ENCODE assay signal across 9 mouse cellular contexts in the genomic region with DNA sequence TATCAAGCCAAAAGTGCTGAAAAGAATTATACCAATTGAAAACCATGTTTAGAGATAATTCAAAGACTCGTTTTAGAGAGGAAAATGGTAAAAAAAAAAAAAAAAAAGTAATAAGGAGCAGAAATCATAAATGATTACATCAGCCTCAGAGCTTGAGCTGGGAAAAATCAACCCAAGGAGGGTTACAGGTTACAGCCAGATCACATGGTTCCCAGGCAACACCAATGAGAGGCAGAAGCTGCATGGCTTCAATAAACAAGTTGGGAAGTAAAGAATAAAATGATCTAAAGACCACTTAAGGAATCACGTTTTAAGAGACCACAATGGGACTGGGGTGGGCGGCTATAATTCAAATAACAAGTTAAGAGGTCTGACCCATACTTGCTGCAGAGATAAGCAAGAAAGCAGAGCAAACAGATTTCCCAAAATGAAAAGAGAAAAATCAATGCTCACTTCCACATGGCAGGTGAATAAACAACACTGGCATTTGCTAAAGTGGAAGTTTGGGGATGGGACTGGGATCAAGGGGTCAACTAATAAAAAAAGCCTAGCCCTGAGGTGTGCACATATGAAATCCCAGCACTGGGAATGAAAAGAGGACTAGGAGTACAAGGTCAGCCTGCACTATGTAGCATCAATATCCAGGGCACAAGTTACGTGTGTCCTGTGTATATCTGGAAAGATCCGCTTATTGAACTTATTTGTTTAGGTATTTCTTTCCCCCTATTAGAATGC. TPM values are rescaled to one million over a fixed set of nuclear protein-coding genes. Genes with fewer than 3 reads are reported as not detected.
DNase-seq lines count a peak whose midpoint lies in the region; ATAC-seq and TF ChIP-seq lines count a peak whose summit lies in the region.
"Had no signal": no experiment of that assay in that cellular context is flagged by ENCODE, and none has a peak within 500 bp of the region (broad histone marks: within the 10 kb centered on the region; RNA-seq: fewer than 3 reads in every experiment).

No protein-coding gene starts in this region.

- no peak overlapping the region for H3K27ac ChIP-seq in lung, embryonic 14.5 days (ENCODE audit: low read depth)
- H3K27ac ChIP-seq in embryonic facial prominence, embryonic 15.5 days (replicated peaks) = no peak overlapping the region
- no peak overlapping the region for H3K27ac ChIP-seq in limb, embryonic 11.5 days (replicated peaks; ENCODE audit: low read depth, low read length)
- H3K27ac ChIP-seq in stomach, embryonic 14.5 days (ENCODE audit: low read length) = no peak overlapping the region

- no peak for TF ChIP-seq CTCF in lung, embryonic 14.5 days (IDR thresholded peaks at IDR 0.05; ENCODE audit: low read depth)

- peaks cover 17% of the 10 kb centered on the region for H3K36me3 ChIP-seq in lung, embryonic 14.5 days (ENCODE audit: insufficient read depth)
- peaks cover 7% of the 10 kb centered on the region for H3K36me3 ChIP-seq in embryonic facial prominence, embryonic 15.5 days
- H3K36me3 ChIP-seq in limb, embryonic 11.5 days (ENCODE audit: control insufficient read depth, insufficient read depth, low read length) = no peaks in the 10 kb centered on the region
- H3K36me3 ChIP-seq in stomach, embryonic 14.5 days (ENCODE audit: control insufficient read depth, insufficient read depth, low read length) = peaks cover 10% of the 10 kb centered on the region

- H3K4me1 ChIP-seq in lung, embryonic 14.5 days (ENCODE audit: insufficient read depth) = 0 out of 2 replicates have a peak, but pooled peaks cover 5% of the 10 kb centered on the region
- peaks cover 8% of the 10 kb centered on the region for H3K4me1 ChIP-seq in embryonic facial prominence, embryonic 15.5 days
- peaks cover 6% of the 10 kb centered on the region for H3K4me1 ChIP-seq in limb, embryonic 11.5 days (ENCODE audit: control insufficient read depth, insufficient read depth, low read length)
- peaks cover 12% of the 10 kb centered on the region for H3K4me1 ChIP-seq in stomach, embryonic 14.5 days (ENCODE audit: control insufficient read depth, insufficient read depth, low read length)

- no peak for ATAC-seq in lung, embryonic 14.5 days (ENCODE audit: insufficient read depth)
- ATAC-seq in embryonic facial prominence, embryonic 15.5 days (ENCODE audit: insufficient number of reproducible peaks, low FRiP score, low TSS enrichment, low read depth) = no peak
- ATAC-seq in limb, embryonic 11.5 days (ENCODE audit: insufficient number of reproducible peaks, low FRiP score, low TSS enrichment, low read depth) = no peak
- no peak for ATAC-seq in stomach, embryonic 14.5 days (ENCODE audit: insufficient number of reproducible peaks, insufficient read depth, low FRiP score, low read depth)
- no peak for ATAC-seq in CD4-positive, CD25-positive, alpha-beta regulatory T cell, adult 4 months

- H3K9ac ChIP-seq in lung, embryonic 14.5 days = peak overlapping the region; percentile 94
- H3K9ac ChIP-seq in embryonic facial prominence, embryonic 15.5 days = peak overlapping the region; percentile 93; the same call in 1 of the 2 replicates
- H3K9ac ChIP-seq in limb, embryonic 11.5 days (ENCODE audit: low read length) = no peak overlapping the region
- no peak overlapping the region; the same call in 1 of the 2 replicates for H3K9ac ChIP-seq in stomach, embryonic 14.5 days (replicated peaks; ENCODE audit: low read depth, low read length)

- 49% methylated on average over 5 of the region's 5 CpGs for WGBS in lung, embryonic 14.5 days
- WGBS in embryonic facial prominence, embryonic 15.5 days = 68% methylated on average over 5 of the region's 5 CpGs
- 80% methylated on average over 5 of the region's 5 CpGs for WGBS in limb, embryonic 11.5 days
- 56% methylated on average over 5 of the region's 5 CpGs for WGBS in stomach, embryonic 14.5 days

- intact Hi-C loops in left cerebral cortex, postnatal 14 days (cut with DNase I) = no loop called here

- no peaks in the 10 kb centered on the region for H3K9me3 ChIP-seq in lung, embryonic 14.5 days (ENCODE audit: low read depth, low read length)
- H3K9me3 ChIP-seq in embryonic facial prominence, embryonic 15.5 days (replicated peaks) = no peaks in the 10 kb centered on the region
- no peaks in the 10 kb centered on the region for H3K9me3 ChIP-seq in limb, embryonic 11.5 days (ENCODE audit: control insufficient read depth, low read length)
- H3K9me3 ChIP-seq in stomach, embryonic 14.5 days (ENCODE audit: control insufficient read depth, low read depth, low read length) = no peaks in the 10 kb centered on the region

- H3K4me2 ChIP-seq in lung, embryonic 14.5 days = peak overlapping the region; percentile 74
- peak overlapping the region; percentile 61 for H3K4me2 ChIP-seq in embryonic facial prominence, embryonic 15.5 days (replicated peaks)
- peak overlapping the region; percentile 67 for H3K4me2 ChIP-seq in limb, embryonic 11.5 days (ENCODE audit: low read depth, severe bottlenecking)
- peak overlapping the region; percentile 62 for H3K4me2 ChIP-seq in stomach, embryonic 14.5 days (replicated peaks; ENCODE audit: low read depth, low read length)

- H3K27me3 ChIP-seq in lung, embryonic 14.5 days (ENCODE audit: insufficient read depth, low read length) = no peaks in the 10 kb centered on the region
- H3K27me3 ChIP-seq in embryonic facial prominence, embryonic 15.5 days = no peaks in the 10 kb centered on the region
- no peaks in the 10 kb centered on the region for H3K27me3 ChIP-seq in limb, embryonic 11.5 days (ENCODE audit: control insufficient read depth, insufficient read depth, low read length)
- H3K27me3 ChIP-seq in stomach, embryonic 14.5 days (ENCODE audit: control insufficient read depth, insufficient read depth, low read length) = no peaks in the 10 kb centered on the region

- no peak for DNase-seq in lung, embryonic 14.5 days
- DNase-seq in lung, postnatal 36 days = no peak
- DNase-seq in limb, embryonic 11.5 days (ENCODE audit: low spot score) = no peak
- no peak for DNase-seq in cerebellum, postnatal 10 days
- DNase-seq in left cerebral cortex, postnatal 14 days (ENCODE audit: low spot score in 2 of 2) = no peak
- DNase-seq: adrenal gland, postnatal 10 days had no signal

- H3K4me3 ChIP-seq in lung, embryonic 14.5 days (ENCODE audit: low read depth, low read length) = peak overlapping the region; percentile 82
- peak overlapping the region; percentile 95 for H3K4me3 ChIP-seq in embryonic facial prominence, embryonic 15.5 days (replicated peaks)
- H3K4me3 ChIP-seq in limb, embryonic 11.5 days (ENCODE audit: low read depth, low read length) = peak overlapping the region; percentile 72
- H3K4me3 ChIP-seq in stomach, embryonic 14.5 days (ENCODE audit: low read depth, low read length) = peak overlapping the region; percentile 71

RNA-seq across cellular contexts. Expression of a gene that starts 1.5 kb away (rescaled TPM):
- polyA plus RNA-seq in lung, embryonic 14.5 days (2014; fragmentation: Nextera tagmentation; extraction: Ambion mirVana) = 38.6 and 39.8 TPM in 2 replicates
- polyA plus RNA-seq in embryonic facial prominence, embryonic 15.5 days (2015; fragmentation: Nextera tagmentation; extraction: Ambion mirVana) = 27.7 TPM in 2 replicates
- 46.1 and 48.6 TPM in 2 replicates for polyA plus RNA-seq in limb, embryonic 11.5 days (2014; fragmentation: Nextera tagmentation; extraction: Ambion mirVana)
- 35.7 and 36.5 TPM in 2 replicates for polyA plus RNA-seq in stomach, embryonic 14.5 days (2014; fragmentation: Nextera tagmentation; extraction: Ambion mirVana)
- polyA plus RNA-seq in CD4-positive, CD25-positive, alpha-beta regulatory T cell, adult 4 months (2017; shearing (Covaris generic)) = 10 to 100 TPM; 23.4 to 23.8 TPM
- 10 to 100 TPM; 54.1 to 55.9 TPM for total RNA-seq in left cerebral cortex, postnatal 14 days (2021)

Comparison
In these comparisons a context has a peak if more than half of its experiments do, and no peak if none do; other contexts are left out.
1. H3K9ac ChIP-seq: peak in lung, embryonic 14.5 days (single experiment) and embryonic facial prominence, embryonic 15.5 days (single experiment); none in limb, embryonic 11.5 days (single experiment) and stomach, embryonic 14.5 days (single experiment).
2. Peak in every context shown above with its lines, with median percentiles within 50 percentile points of each other: H3K4me2 ChIP-seq and H3K4me3 ChIP-seq.